Mouse (Mus musculus): ENCODE data around the gene Ezr. TPM values are rescaled to one million over a fixed set of nuclear protein-coding genes. Genes with fewer than 3 reads are reported as not detected.
A peak's percentile ranks its signal among the peaks of the same experiment; 100 is the strongest.

Gene Ezr
- polyA plus RNA-seq, 1 experiment = 152 TPM

DNA sequence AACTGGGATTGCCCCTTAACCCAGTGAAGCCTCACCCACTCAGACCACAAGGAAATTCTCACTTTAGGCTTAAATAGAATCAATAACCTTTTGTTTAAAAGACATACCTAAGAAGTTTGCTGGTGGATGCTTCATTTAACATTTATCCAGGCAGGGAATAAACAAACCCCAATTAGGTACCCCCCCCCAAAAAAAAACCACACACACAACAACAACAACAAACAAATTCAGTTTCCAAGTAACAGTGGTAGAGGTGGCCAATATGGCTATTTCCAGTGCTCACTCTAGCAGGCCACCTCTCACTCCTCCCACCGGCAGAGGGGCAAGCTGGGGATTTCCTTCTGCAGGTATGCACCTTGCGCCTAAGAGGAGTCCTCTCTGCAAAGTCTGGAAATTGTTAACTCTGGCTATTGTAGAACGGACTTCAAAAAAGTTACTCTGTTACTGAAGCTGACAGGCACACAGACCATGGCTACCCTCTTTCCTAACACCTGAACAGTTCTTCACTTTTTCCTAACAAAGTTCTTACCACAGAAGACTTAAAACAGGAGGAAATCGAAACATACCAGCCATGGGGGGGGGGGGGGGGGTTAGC lies 2.0 kb downstream of the Ezr start:
- TF ChIP-seq CTCF (conservative IDR thresholded peaks at IDR 0.05; ENCODE audit: insufficient read depth, insufficient read length, low read depth, low read length) = no peak
- no peak for TF ChIP-seq POLR2A (IDR thresholded peaks at IDR 0.05; ENCODE audit: low read depth, low read length)
- WGBS = 29% methylated on average over 4 of the region's 4 CpGs
- Histone ChIP-seq H3K27me3 (replicated peaks; ENCODE audit: control insufficient read depth, insufficient read depth, low read length) (no peaks in the 10 kb centered on the region), H3K4me3 (ENCODE audit: insufficient read depth, low read depth, low read length) (peak overlapping the region; percentile 49), H3K4me1 (ENCODE audit: control insufficient read depth, insufficient read depth, low read length) (peaks cover 28% of the 10 kb centered on the region), H3K36me3 (ENCODE audit: control insufficient read depth, insufficient read depth, low read length) (no peaks in the 10 kb centered on the region), H3K27ac (ENCODE audit: insufficient read depth, low read depth, low read length) (peak overlapping the region; percentile 36)
- peak; percentile 65 for DNase-seq

DNA sequence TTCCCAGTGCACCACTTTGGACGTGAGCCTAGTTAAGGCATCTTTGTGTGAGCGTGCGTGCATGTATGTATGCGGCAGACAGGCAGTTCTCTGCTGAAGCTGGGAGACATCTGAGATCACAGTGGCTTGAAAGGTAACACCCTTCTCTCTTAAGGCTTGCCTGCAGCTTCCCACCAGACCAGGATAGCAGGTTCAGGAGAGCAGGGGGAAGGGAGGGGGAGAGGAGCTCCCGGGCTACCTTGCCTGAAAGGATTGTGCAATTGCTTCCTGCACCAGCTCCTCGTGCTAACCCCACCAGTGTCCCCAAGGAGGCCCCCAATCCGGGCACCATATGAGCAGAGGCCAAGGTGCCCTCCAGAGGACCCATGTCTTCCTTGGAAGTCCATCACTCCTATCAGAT lies 3.0 kb downstream of the Ezr start:
- no peaks in the 10 kb centered on the region for H3K27me3 ChIP-seq (replicated peaks; ENCODE audit: control insufficient read depth, insufficient read depth, low read length)
- WGBS = 23% methylated on average over 7 of the region's 7 CpGs
- DNase-seq = peak; percentile 21
- H3K27ac ChIP-seq (ENCODE audit: insufficient read depth, low read depth, low read length) = peak overlapping the region; percentile 36; the same call in 1 of the 2 replicates
- H3K36me3 ChIP-seq (ENCODE audit: control insufficient read depth, insufficient read depth, low read length) = no peaks in the 10 kb centered on the region
- TF ChIP-seq POLR2A (IDR thresholded peaks at IDR 0.05; ENCODE audit: low read depth, low read length) = no peak
- TF ChIP-seq CTCF (conservative IDR thresholded peaks at IDR 0.05; ENCODE audit: insufficient read depth, insufficient read length, low read depth, low read length) = no peak
- peaks cover 37% of the 10 kb centered on the region for H3K4me1 ChIP-seq (ENCODE audit: control insufficient read depth, insufficient read depth, low read length)
- peak overlapping the region; percentile 9; the same call in 1 of the 2 replicates for H3K4me3 ChIP-seq (ENCODE audit: insufficient read depth, low read depth, low read length)

DNA sequence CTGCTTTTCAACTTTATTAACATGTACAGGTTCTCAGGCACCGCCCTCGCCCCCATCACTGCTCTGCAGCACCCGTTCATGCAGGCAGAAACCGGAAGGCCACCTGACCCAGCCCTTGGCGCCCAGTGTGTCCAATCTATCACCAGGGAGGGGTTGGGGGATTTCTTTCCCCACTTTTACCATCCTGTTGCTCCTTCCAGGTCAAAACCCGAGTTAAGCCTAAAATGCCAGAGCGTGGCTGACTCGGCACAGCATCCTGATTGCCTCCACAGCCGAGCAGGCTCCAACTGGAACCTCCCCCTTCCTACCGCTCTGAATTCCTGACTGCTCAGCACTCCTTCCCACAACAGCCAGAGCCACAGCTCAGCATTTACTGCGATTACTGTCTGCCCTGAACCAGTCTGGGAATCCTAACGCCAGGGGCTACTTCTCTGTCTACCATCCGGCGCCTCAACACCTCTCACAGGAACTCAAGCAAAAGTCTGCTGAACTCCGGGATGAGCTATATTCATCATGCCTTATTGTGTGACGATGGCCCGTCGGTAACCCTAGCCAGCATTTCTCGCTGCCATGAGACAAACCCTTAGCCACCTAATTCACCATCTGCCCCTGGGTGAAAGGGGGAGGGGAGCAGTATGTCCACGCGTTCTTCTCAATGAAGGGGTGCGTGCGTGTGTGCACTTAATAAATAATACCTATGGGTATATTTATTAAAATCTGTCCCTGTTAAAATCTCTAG lies 3.6 kb downstream of the Ezr start:
- DNase-seq = peak; percentile 83
- H3K4me3 ChIP-seq (ENCODE audit: insufficient read depth, low read depth, low read length) = peak overlapping the region; percentile 56
- TF ChIP-seq POLR2A (IDR thresholded peaks at IDR 0.05; ENCODE audit: low read depth, low read length) (no peak), CTCF (conservative IDR thresholded peaks at IDR 0.05; ENCODE audit: insufficient read depth, insufficient read length, low read depth, low read length) (no peak)

DNA sequence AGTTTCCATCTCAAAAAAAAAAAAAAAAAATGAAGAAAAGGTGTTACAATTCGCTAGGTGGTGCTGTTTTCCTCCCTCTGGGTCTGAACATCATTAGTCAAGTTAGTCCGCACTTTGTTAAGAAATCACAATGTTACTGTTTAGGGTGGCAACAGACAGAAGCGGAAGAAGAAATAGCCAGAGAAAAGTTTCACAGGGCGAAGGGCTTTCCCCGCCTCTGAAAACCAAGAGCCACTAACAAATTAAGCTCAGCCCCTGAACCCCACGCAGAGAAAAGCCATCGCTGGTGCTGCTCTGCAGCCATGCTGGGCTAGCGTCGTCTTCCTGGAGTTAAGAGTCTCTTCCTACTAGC lies 4.3 kb downstream of the Ezr start:
- DNase-seq = peak; percentile 78
- H3K27ac ChIP-seq (ENCODE audit: insufficient read depth, low read depth, low read length) = peak overlapping the region; percentile 70
- 0 out of 2 replicates have a peak, but pooled peaks have one; percentile 19 for TF ChIP-seq CTCF (conservative IDR thresholded peaks at IDR 0.05; ENCODE audit: insufficient read depth, insufficient read length, low read depth, low read length)
- no peak for TF ChIP-seq POLR2A (IDR thresholded peaks at IDR 0.05; ENCODE audit: low read depth, low read length)
- no peaks in the 10 kb centered on the region for H3K36me3 ChIP-seq (ENCODE audit: control insufficient read depth, insufficient read depth, low read length)
- H3K4me1 ChIP-seq (ENCODE audit: control insufficient read depth, insufficient read depth, low read length) = peaks cover 42% of the 10 kb centered on the region
- peak overlapping the region; percentile 56 for H3K4me3 ChIP-seq (ENCODE audit: insufficient read depth, low read depth, low read length)
- no peaks in the 10 kb centered on the region for H3K27me3 ChIP-seq (replicated peaks; ENCODE audit: control insufficient read depth, insufficient read depth, low read length)
- WGBS = 1% methylated on average over 9 of the region's 9 CpGs

More for the DNA sequence above, 3.6 kb downstream of the Ezr start:
- H3K4me1 ChIP-seq (ENCODE audit: control insufficient read depth, insufficient read depth, low read length) = peaks cover 41% of the 10 kb centered on the region
- H3K27ac ChIP-seq (ENCODE audit: insufficient read depth, low read depth, low read length) = peak overlapping the region; percentile 70
- WGBS = 3% methylated on average over 23 of the region's 23 CpGs
- H3K36me3 ChIP-seq (ENCODE audit: control insufficient read depth, insufficient read depth, low read length) = no peaks in the 10 kb centered on the region
- no peaks in the 10 kb centered on the region for H3K27me3 ChIP-seq (replicated peaks; ENCODE audit: control insufficient read depth, insufficient read depth, low read length)

DNA sequence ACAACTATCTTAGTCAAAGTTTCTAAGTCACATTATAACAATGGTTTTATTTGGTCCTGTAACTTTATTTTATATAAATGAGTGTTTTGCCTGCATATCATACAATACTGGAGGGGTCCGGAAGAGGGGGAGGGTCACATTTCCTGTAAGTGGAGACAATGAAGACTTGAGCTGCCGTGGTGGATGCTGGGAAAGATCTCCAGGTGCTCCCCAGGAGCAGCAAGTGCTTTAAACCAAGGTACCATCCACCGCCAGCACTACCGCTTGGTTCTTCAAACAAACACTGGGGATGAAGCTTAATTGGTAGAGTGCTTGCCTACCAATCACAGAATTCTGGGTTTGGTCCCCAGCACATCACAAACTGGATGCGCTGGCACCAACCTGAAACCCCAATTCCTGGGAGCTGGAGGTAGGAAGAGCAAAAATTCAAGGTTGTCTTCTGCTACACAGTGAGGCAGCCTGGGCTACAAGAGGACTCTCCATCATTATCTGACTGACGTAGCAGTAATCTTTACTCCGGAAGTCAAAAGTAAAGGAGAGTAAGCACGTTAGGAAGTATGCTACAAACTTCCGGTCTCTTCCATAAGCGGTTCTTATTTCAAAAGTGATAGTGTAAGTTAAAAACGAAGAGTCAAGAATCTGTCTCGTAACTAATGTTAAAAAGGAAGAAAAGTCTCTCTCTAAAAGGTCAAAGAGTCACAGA lies 4.8 kb downstream of the Ezr start:
- no peaks in the 10 kb centered on the region for H3K36me3 ChIP-seq (ENCODE audit: control insufficient read depth, insufficient read depth, low read length)
- H3K4me3 ChIP-seq (ENCODE audit: insufficient read depth, low read depth, low read length) = no peak overlapping the region
- H3K4me1 ChIP-seq (ENCODE audit: control insufficient read depth, insufficient read depth, low read length) = peaks cover 43% of the 10 kb centered on the region
- no peak for DNase-seq
- H3K27ac ChIP-seq (ENCODE audit: insufficient read depth, low read depth, low read length) = 0 out of 2 replicates have a peak overlapping the region, but pooled peaks have one; percentile 2
- no peaks in the 10 kb centered on the region for H3K27me3 ChIP-seq (replicated peaks; ENCODE audit: control insufficient read depth, insufficient read depth, low read length)
- no peak for TF ChIP-seq POLR2A (IDR thresholded peaks at IDR 0.05; ENCODE audit: low read depth, low read length)
- no peak for TF ChIP-seq CTCF (conservative IDR thresholded peaks at IDR 0.05; ENCODE audit: insufficient read depth, insufficient read length, low read depth, low read length)
- WGBS = 34% methylated on average over 12 of the region's 12 CpGs

DNA sequence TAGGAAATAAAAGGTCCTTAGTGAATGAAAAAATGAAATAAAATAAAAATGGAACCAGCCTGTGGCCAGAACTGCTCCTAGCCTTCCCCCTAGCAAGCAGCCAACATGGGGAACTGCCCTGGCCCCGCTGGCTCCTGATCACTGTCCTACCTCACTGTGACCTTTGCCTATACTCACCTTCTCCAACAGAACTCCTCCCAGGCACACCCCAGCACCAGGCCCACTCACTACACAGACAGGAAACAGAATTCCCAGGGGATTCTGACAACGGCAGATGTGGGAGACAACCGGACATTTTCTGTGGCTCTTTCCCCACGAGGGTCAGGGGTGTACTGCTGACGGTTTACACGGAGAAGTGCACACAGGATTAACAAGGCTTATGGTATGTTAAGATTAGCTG lies 5.5 kb downstream of the Ezr start:
- H3K36me3 ChIP-seq (ENCODE audit: control insufficient read depth, insufficient read depth, low read length) = no peaks in the 10 kb centered on the region
- H3K27ac ChIP-seq (ENCODE audit: insufficient read depth, low read depth, low read length) = peak overlapping the region; percentile 57; the same call in 1 of the 2 replicates
- WGBS = 31% methylated on average over 6 of the region's 6 CpGs
- DNase-seq = peak; percentile 46
- peaks cover 48% of the 10 kb centered on the region for H3K4me1 ChIP-seq (ENCODE audit: control insufficient read depth, insufficient read depth, low read length)
- H3K27me3 ChIP-seq (replicated peaks; ENCODE audit: control insufficient read depth, insufficient read depth, low read length) = no peaks in the 10 kb centered on the region
- TF ChIP-seq POLR2A (IDR thresholded peaks at IDR 0.05; ENCODE audit: low read depth, low read length) (no peak), CTCF (conservative IDR thresholded peaks at IDR 0.05; ENCODE audit: insufficient read depth, insufficient read length, low read depth, low read length) (no peak)
- no peak overlapping the region for H3K4me3 ChIP-seq (ENCODE audit: insufficient read depth, low read depth, low read length)

DNA sequence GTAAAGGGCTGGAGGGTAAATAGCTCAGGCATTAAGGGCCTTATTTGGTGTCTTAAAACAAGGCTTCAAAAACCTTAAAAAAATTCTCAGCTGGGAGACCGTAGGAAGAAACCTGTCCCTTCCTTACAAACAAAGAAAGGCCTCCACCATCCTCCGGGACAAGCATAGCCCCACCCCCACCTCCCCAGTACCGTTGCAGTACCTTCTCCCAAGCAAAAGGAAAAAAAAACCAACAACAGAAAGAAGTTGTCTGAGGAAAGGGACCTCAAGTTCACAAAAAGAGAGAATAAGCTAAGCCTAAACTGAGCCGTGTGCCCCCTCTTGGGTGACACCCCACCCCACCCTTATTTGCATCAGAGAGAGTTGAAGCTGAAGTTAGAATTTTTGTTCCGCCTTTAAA lies 6.0 kb downstream of the Ezr start:
- no peak for TF ChIP-seq CTCF (conservative IDR thresholded peaks at IDR 0.05; ENCODE audit: insufficient read depth, insufficient read length, low read depth, low read length)
- no peak for TF ChIP-seq POLR2A (IDR thresholded peaks at IDR 0.05; ENCODE audit: low read depth, low read length)
- 25% methylated on average over 5 of the region's 5 CpGs for WGBS
- no peak for DNase-seq
- Histone ChIP-seq H3K36me3 (ENCODE audit: control insufficient read depth, insufficient read depth, low read length) (no peaks in the 10 kb centered on the region), H3K27me3 (replicated peaks; ENCODE audit: control insufficient read depth, insufficient read depth, low read length) (no peaks in the 10 kb centered on the region), H3K27ac (ENCODE audit: insufficient read depth, low read depth, low read length) (peak overlapping the region; percentile 49), H3K4me3 (ENCODE audit: insufficient read depth, low read depth, low read length) (no peak overlapping the region), H3K4me1 (ENCODE audit: control insufficient read depth, insufficient read depth, low read length) (peaks cover 53% of the 10 kb centered on the region)
